Mouse (Mus musculus) neural tube, embryonic 14.5 days (tissue): Measurements from ENCODE around the gene Abca1. TPM values are rescaled to one million over a fixed set of nuclear protein-coding genes. Genes with fewer than 3 reads are reported as not detected.

Experiments
- ATAC-seq: fragments of 200-750 bp; cut with Nextera tagmentation; 2 replicates; pipeline ENCODE4 v1.8.0; 2017; ENCODE audit warnings: low read depth, mild to moderate bottlenecking, moderate TSS enrichment, moderate library complexity
- H3K27ac ChIP-seq: fragments of 300-500 bp; sonication (generic); 2 replicates; pipeline ENCODE4 v1.5.1; 2014; ENCODE audit warnings: low read depth, mild to moderate bottlenecking, control low read depth, low read length, moderate library complexity, mixed read lengths
- H3K27me3 ChIP-seq: fragments of 300-500 bp; sonication (generic); 2 replicates; pipeline ENCODE4 v1.6.1; 2014; ENCODE audit warnings: low read length; ENCODE audit not compliant: control insufficient read depth, insufficient read depth
- H3K36me3 ChIP-seq: fragments of 300-500 bp; sonication (generic); 2 replicates; pipeline ENCODE4 v1.6.1; 2014; ENCODE audit warnings: low read length, mixed read lengths; ENCODE audit not compliant: control insufficient read depth, insufficient read depth
- H3K4me1 ChIP-seq: fragments of 300-500 bp; sonication (generic); 2 replicates; pipeline ENCODE4 v1.6.1; 2014; ENCODE audit warnings: low read length; ENCODE audit not compliant: control insufficient read depth, insufficient read depth
- H3K4me2 ChIP-seq: fragments of 300-500 bp; sonication (generic); 2 replicates; pipeline ENCODE4 v1.6.1; 2014; ENCODE audit warnings: mild to moderate bottlenecking, low read depth, low read length, control low read depth
- H3K4me3 ChIP-seq: fragments of 300-500 bp; sonication (generic); 2 replicates; pipeline ENCODE4 v1.5.1; 2014; ENCODE audit warnings: low read depth, low read length, control low read depth, mixed read lengths
- H3K9ac ChIP-seq: fragments of 300-500 bp; sonication (generic); replicated peaks from 2 replicates; pipeline ENCODE4 v1.6.1; 2014; ENCODE audit warnings: low read depth, mild to moderate bottlenecking, control low read depth, low read length, mixed read lengths
- H3K9me3 ChIP-seq: fragments of 300-500 bp; sonication (generic); 2 replicates; pipeline ENCODE4 v1.6.1; 2016; ENCODE audit warnings: low read length; ENCODE audit not compliant: control insufficient read depth
- WGBS: fragments of 180-500 bp; shearing (Covaris S2); extraction: QIAGEN DNeasy Blood & Tissue Kit; methylation state at CpG from one replicate; pipeline ENCODE4 v1.1.7; 2014; 5-methylcytosine and 5-hydroxymethylcytosine counted together
- polyA plus RNA-seq: library from polyadenylated mRNA; unstranded; fragments of >200 nt; fragmentation: Nextera tagmentation; extraction: Ambion mirVana; gene quantifications from 2 replicates; pipeline ENCODE4 v1.2.1, GENCODE M21; 2014

The Abca1 gene
- polyA plus RNA-seq, 1 experiment from 2014 or later: 11.3 TPM

DNA sequence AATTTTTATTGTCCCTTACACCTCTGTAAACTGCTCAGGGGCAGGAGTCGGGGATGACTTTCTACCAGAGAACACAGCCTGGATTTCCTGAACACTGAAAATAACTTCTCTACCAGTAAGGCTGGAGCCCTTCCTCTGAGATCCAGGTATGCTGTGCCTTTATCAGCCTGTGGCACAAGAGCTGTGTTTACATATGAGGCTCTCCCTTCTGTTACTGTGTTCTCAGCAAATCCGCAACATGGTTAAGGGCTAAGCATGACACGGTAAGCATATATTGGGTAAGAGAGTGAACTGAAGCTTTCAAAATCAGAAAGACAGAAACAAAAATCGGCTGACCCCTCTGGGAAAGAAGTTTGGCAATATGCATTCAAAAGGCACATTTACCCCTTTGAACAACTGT lies 25.7 kb downstream of the Abca1 start:
- no peak overlapping the region for H3K4me3 ChIP-seq
- no peaks in the 10 kb centered on the region for H3K27me3 ChIP-seq
- no peaks in the 10 kb centered on the region for H3K36me3 ChIP-seq
- no peak for ATAC-seq
- no peak overlapping the region for H3K27ac ChIP-seq
- H3K4me1 ChIP-seq: no peaks in the 10 kb centered on the region
- H3K9me3 ChIP-seq: no peaks in the 10 kb centered on the region
- H3K9ac ChIP-seq: no peak overlapping the region
- 84% methylated on average over 4 of the region's 4 CpGs for WGBS
- no peak overlapping the region for H3K4me2 ChIP-seq

DNA sequence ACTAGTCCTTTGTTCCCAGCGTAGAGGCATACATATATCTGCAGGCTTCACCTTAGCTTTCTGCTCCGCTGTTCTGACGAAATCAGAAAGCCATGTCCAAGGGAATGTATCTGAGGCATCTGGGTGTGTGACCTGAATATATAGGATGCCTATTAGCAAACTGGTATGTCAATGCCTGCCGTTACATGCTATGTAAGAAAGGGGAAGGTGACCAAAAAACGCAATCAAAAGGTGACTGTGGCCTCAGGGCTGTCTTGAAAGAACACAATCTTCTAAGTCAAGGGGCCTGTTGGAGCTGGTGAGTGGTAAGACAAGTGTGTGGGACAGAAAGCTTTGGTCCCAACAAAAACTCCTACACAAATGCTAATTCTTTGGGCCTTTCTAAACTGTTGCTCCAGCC lies 28.2 kb downstream of the Abca1 start:
- H3K9ac ChIP-seq: no peak overlapping the region

DNA sequence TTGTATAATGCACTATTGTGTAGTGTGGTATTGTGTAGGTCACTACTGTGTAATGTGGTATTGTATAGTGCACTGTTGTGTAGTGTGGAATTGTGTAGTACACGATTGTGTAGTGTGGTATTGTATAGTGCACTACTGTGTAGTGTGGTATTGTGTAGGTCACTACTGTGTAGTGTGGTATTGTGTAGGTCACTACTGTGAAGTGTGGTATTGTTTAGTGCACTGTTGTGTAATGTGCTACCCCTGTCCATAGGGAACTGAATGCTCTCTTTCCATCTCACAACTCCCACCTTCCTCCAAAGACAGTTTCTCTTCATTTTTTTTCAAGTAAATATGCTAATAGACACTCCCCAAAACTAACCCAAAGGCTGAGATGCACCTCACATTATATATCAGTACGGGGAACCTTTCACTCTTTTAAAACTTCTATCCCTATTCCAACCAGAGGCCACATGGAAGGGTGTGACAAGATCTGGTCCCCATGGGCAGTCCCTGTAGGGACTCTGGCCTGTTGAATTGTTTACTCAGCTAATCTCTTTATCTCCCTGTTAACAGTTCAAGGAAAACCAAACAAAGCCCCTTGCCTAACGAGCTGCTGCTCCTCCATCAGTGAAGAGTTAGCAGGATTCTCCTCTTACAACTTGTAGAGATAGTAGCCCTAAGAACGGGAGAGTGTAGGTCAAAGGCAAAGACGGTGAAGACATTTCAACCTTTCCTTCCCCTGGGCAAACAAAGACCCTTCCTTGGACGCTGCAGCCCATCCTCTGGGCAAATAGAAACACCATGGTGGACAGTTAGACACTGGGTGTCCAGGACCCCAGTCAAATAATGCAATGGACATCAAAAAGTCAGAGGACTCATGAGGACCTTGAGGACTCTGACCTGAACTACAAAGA lies 28.8 kb downstream of the Abca1 start:
- Histone ChIP-seq H3K4me1 (no peaks in the 10 kb centered on the region), H3K9me3 (no peaks in the 10 kb centered on the region), H3K36me3 (no peaks in the 10 kb centered on the region), H3K4me2 (no peak overlapping the region), H3K9ac (no peak overlapping the region), H3K27ac (no peak overlapping the region), H3K27me3 (no peaks in the 10 kb centered on the region), H3K4me3 (no peak overlapping the region)
- WGBS: 78% methylated on average over 6 of the region's 6 CpGs
- no peak for ATAC-seq

More for the DNA sequence above, 28.2 kb downstream of the Abca1 start:
- Histone ChIP-seq H3K27ac (no peak overlapping the region), H3K36me3 (no peaks in the 10 kb centered on the region), H3K4me2 (no peak overlapping the region), H3K27me3 (no peaks in the 10 kb centered on the region), H3K4me3 (no peak overlapping the region), H3K9me3 (no peaks in the 10 kb centered on the region), H3K4me1 (no peaks in the 10 kb centered on the region)
- ATAC-seq: no peak
- WGBS: 91% methylated on average over 5 of the region's 5 CpGs

DNA sequence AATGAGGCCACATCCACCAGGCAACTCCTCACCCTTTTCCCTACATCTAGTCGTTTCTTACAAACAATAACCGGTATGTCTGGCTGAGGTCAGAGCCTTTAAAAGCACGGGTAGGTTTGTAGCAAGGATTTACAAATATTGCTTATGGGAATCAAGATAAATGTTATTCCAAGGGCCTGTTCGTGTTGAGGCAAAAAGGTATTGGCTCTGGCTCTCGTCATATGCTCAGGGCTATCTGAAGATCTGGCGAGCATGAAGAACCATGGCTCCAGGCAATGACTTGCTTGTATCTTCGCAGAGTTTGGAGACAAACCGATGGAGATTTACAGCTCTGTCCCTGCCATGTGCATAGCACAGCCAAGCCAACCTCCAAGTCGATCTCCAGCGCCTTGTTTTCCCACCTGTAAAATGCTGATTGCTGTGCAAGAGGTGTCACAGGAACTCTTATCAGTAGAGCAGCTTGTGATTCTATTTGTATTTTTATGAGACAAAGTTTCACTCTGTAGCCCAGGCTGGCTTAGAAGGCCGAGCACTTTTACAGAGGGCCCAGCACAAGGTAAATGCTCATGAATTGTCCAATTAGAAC lies 29.9 kb downstream of the Abca1 start:
- Histone ChIP-seq H3K4me2 (no peak overlapping the region), H3K9me3 (no peaks in the 10 kb centered on the region), H3K36me3 (no peaks in the 10 kb centered on the region), H3K27me3 (no peaks in the 10 kb centered on the region), H3K27ac (no peak overlapping the region), H3K9ac (no peak overlapping the region), H3K4me3 (no peak overlapping the region), H3K4me1 (no peaks in the 10 kb centered on the region)
- 92% methylated on average over 11 of the region's 11 CpGs for WGBS
- no peak for ATAC-seq

DNA sequence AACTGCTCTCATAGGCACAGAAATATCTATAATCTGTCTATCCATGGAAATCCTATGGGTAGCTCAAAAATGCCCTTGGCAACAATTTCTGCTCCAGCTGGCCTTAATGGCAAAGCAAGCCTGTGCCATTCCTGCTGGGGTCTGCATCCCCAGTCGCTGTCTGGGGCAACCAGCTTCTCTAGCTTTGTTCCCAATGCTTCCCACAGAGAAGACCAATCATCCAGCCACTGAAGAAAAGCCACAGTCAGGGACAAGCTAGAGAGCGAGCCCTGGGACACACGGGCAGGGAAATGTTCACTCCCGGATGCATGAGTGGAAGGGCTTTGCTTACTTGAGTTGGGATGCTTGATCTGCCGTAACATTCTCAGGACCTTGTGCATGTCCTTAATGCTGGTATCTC lies 32.4 kb downstream of the Abca1 start:
- Histone ChIP-seq H3K36me3 (no peaks in the 10 kb centered on the region), H3K9me3 (no peaks in the 10 kb centered on the region), H3K4me2 (no peak overlapping the region), H3K27me3 (no peaks in the 10 kb centered on the region), H3K27ac (no peak overlapping the region), H3K4me1 (no peaks in the 10 kb centered on the region), H3K9ac (no peak overlapping the region), H3K4me3 (no peak overlapping the region)
- no peak for ATAC-seq
- 82% methylated on average over 5 of the region's 5 CpGs for WGBS

DNA sequence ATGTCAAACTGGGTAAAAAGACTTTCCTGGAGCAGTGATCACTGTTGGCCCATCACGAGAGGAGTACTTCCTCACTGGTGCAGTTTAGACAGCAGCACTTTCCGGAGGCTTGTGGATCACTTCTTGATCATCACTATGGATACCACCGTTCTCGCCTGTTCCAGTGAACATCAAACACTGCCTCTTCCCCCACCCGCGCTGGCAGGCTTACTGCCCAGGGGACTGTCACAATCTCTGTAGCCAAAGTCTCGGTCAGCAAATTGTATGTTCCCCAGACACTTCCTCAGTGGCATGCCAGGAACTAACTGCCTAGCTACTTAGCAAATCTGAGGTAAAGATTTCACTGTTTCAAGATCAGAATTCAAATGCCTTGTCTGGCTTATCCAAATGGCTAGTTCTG lies 32.9 kb downstream of the Abca1 start:
- ATAC-seq: no peak
- 93% methylated on average over 7 of the region's 7 CpGs for WGBS
- no peaks in the 10 kb centered on the region for H3K4me1 ChIP-seq

DNA sequence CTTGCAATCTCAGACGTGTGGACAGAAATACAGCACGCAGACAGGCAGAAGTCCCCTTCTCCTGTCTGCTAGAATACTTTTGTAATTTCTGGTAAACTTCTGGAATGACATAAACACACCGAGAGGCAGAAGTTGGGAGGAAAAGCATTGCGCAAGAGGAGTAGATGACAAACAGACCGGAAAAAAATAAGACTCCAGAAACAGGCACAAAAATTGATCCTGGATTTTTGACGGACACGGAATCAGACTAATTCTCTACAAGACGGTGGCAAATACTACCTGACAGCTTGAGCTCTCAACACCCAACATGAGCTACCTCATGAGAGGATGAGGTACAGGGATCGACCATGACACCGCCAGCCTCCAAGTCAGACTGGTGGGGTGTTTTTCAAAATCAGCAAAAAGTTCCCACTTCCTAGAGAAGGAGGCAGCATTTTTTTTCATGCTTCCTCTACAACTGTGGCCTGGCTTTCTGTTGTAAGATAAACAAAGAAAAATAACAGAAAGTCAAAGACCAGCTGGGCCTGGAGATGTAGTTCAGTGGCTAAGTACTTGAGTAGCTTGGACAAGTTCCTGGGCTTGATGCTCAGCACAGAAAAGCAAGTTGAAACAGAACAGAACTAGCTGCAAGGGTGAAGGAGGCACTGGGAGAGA lies 34.7 kb downstream of the Abca1 start:
- Histone ChIP-seq H3K9me3 (no peaks in the 10 kb centered on the region), H3K4me3 (no peak overlapping the region), H3K36me3 (no peaks in the 10 kb centered on the region), H3K9ac (no peak overlapping the region), H3K4me1 (no peaks in the 10 kb centered on the region), H3K27me3 (no peaks in the 10 kb centered on the region), H3K4me2 (no peak overlapping the region), H3K27ac (no peak overlapping the region)
- no peak for ATAC-seq
- WGBS: 92% methylated on average over 10 of the region's 10 CpGs

More for the DNA sequence above, 32.9 kb downstream of the Abca1 start:
- Histone ChIP-seq H3K4me2 (no peak overlapping the region), H3K9me3 (no peaks in the 10 kb centered on the region), H3K36me3 (no peaks in the 10 kb centered on the region), H3K9ac (no peak overlapping the region), H3K4me3 (no peak overlapping the region), H3K27ac (no peak overlapping the region), H3K27me3 (no peaks in the 10 kb centered on the region)

DNA sequence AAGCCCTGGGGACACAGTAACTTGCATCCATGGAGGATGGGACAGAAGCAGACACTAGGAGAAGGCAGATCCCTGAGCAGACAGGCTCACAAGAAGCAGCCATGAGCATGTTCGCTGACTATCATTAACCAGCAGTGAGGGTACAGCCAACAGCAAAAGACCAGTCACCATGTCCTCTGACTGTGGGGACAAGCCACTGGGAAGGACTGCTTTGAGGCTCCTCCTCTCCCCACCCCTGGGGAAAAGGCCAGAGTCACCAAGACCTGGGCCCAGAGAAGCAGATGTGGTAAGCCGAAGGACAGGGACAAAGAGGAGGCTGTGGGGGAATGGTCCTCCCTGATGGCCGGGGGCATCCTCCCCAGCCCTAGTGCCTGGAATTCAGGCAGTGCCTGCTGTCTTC lies 37.4 kb downstream of the Abca1 start:
- 83% methylated on average over 3 of the region's 3 CpGs for WGBS
- no peak overlapping the region for H3K4me3 ChIP-seq
- no peak overlapping the region for H3K4me2 ChIP-seq
- no peaks in the 10 kb centered on the region for H3K9me3 ChIP-seq
- ATAC-seq: no peak
- no peak overlapping the region for H3K9ac ChIP-seq
- no peak overlapping the region for H3K27ac ChIP-seq
- H3K36me3 ChIP-seq: no peaks in the 10 kb centered on the region
- H3K27me3 ChIP-seq: no peaks in the 10 kb centered on the region
- no peaks in the 10 kb centered on the region for H3K4me1 ChIP-seq
